Mouse (Mus musculus) kidney, postnatal 10 days (tissue): ENCODE measurements at regions not wholly inside any gene's neighbourhood (a gene's known extent, or its start where the extent isn't known, plus 50 kb on each side); places are given as distances from the start of the nearest gene placed in this dataset.
A peak's percentile ranks its signal among the peaks of the same experiment; 100 is the strongest.
"Not testable (repeated sequence)": the region's sequence is repeated elsewhere in the genome, so short reads cannot be mapped to it uniquely, and the experiment has no call there.

Source experiments
- DNase-seq: peaks from one replicate; pipeline ENCODE4 v3.0.0; 2021; ENCODE audit warnings: mixed read lengths

DNA sequence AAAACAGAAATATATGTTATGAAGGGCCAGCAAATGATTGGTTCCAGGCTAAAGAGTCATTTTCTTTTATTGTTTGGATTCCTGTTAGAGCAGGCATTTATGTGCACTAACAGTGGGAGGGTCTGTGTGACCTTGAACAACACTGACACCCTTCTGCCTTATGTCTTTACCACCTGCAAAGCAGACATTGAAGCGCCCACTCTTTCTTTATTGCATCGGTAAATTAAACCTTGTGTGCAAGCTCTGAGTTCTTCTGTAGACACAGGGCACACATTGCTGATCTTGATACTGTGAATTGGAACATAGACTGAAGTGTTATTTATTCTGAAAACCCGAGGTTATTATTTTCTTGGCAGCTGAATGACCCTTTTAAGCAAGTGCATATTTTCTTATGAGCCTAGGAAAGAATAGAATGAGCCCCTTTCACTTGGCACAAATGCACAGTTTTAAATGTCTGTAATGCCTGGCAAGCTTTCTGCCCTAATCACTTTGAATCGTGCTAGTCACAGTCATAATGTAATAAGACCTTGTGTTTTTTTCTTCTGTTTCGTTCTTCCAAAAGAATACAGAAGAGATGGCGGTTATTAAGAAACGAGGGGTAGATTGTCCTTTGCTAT is 125.1 kb upstream of the Cobl start:
- no peak for DNase-seq

DNA sequence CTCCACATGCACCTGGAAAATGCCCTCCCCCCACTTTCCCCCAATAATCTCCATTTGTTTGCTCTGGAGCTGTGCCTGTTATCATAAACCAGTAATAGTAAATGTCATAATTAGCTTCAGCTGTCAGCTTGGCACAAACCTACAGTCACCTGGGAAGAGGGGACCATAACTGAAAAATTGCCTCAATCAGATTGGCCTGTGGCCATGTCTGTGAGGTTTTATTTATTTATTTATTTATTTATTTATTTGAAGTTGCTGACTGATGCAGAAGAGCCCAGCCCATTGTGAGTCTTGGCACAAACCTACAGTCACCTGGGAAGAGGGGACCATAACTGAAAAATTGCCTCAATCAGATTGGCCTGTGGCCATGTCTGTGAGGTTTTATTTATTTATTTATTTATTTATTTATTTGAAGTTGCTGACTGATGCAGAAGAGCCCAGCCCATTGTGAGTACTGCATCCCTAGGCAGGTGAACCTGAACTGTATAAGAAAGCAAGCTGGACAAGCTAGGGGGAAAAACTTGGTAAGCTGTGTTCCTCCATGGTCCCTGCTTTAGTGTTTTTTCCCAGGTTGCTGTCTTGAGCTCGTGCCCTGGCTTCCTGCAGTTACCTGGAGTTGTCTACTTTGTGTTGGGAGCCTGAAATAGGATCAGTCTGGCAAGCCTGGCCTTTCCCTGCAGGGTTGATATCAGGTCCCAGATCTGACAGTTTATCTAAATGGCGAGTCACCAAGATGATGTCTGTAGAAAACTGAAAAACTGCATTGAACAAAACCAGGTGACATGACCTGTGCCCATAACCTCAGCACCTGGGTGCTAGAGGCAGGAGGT is 120.3 kb upstream of the Cobl start:
- DNase-seq, result not testable (repeated sequence)

DNA sequence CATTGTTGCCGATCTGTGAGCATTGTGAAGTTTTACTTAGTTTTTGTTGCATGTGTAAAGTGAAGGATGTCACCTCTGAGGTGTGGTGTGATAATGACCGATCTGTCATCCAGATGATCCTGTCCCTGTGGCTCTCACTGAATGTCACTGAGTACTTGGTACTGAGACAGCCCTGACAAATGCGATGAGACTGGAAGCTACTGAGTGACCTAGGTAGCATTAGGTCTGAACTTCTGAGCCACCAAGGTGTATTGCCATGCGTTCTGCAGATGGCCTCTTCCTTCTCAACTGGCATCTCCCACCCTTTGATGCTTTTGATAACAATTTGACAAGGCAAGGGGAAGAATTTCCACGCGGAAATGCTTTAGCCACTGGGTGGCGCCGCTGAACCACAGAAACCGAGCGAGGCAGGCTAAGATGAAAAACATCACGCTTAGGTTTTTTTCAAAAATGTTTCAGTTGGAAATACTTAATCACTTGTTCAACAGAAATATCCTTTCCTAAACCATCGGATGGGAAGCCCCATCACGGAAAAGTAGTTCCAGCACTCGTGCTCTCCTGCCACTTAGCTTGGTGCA is 114.3 kb upstream of the Cobl start:
- peak; percentile 50 for DNase-seq

- DNase-seq, result no peak
Observed at GRCm38 (mm10) chr11:12559663-12560062, 94.9 kb upstream of the Cobl start.

- DNase-seq, result peak; percentile 14
Observed at GRCm38 (mm10) chr11:12558995-12559633, 94.4 kb upstream of the Cobl start.

DNA sequence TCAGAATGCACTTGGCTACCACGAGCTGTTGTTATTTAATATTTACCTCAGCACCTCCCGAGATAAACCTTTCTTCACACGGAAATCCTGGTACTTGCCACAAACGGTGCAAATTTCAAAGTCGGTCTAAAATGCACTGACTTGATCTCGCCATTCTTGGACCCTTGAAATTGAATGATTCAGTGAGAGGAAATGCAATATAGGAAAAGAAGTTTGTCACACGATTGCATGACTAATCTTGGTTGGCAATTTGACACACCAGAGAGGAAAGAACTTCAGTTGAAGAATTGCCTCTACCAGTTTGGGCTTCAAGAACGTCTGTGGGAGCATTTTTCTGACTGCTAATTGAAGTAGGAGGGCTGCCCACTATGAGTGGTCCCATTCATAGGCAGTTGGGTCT is 93.4 kb upstream of the Cobl start:
- no peak for DNase-seq

DNA sequence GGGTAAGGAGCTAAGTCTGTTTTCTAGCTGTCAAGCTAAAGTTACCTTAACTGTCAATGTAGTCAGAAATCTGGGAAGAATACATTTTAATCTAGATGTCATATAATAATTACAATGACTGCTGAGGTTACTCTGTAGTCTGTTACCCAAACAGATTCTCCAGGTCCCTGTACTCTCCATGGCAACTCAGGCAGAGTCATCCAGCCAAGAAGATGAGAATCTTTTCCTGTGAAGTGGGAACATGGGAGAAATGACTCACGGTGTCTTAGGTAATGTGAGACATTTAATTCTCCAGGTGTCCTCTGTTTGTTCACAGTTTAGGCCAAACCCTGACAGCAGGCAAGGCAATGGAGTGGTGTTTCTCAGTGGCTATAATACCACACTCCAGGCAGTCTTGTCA is 81.0 kb upstream of the Cobl start:
- DNase-seq, result no peak

DNA sequence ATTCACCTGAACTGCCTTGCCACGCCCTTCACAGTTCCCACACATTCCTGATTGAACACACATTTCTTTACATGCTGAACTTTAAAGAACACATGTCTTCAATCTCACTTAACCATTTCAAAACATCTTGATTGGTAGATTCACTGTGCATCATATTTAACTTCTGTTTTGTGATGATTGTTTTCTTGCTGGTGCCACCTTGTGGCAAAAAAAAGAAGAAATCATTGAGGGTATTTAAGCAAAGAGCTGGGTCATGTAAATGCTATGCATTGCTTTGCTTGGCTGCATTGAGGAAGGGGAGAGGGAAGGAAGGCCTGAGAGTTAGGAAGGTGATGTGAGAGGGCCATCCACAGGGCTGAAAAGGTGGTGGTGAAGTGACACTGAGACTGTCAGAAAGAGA is 78.3 kb upstream of the Cobl start:
- DNase-seq, result no peak

GRCm38 (mm10) chr11:12540333-12540870 is 75.6 kb upstream of the Cobl start:
- DNase-seq, result peak; percentile 48

DNA sequence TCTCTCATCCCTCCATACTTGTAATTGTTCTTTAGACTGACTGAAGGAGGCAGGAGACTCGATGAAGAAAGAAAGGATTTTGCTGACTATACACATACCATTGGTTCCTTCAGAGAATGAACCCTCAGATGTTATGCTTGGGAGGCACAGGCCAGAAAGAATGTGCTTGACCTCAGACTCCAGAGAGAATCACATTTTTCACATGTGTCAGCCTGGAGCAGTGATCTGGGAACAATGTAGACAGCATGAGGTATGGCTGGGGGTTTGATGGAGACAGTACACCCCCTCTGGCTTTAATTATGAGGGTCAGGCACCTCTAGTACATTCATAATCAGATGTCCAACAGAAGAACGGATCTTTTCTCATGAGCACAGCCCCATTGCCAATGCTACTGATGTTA is 70.3 kb upstream of the Cobl start:
- peak; percentile 11 for DNase-seq

GRCm38 (mm10) chr11:12532288-12532687 is 67.5 kb upstream of the Cobl start:
- DNase-seq, result peak; percentile 63

DNA sequence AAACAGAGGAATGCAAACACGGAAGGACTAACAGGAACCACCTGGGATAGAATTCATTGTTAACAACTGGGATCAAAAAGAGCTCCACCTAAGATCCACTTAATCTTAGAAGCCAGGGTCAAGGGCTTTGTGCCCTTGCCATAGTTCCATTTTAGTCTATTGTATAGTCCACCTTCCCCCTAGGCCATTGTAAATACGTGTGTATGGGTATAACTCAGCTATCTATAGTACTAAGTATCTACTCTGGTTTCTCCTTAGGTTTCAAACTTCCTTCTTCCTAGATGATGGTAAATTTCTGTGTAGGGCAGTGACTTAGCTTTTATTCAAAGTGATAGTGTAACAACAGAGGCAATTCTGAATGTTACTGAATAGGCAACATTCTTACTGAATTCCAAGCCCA is 57.3 kb upstream of the Cobl start:
- DNase-seq, result not testable (repeated sequence)

GRCm38 (mm10) chr11:12521286-12521685 is 56.5 kb upstream of the Cobl start:
- DNase-seq, result peak; percentile 43

- DNase-seq, result no peak
Observed at GRCm38 (mm10) chr11:12516374-12516773, 51.6 kb upstream of the Cobl start.
